Mouse (Mus musculus) gastrocnemius, postnatal 4 days (tissue): ENCODE data around the gene Fam120a. TPM values are rescaled to one million over a fixed set of nuclear protein-coding genes. Genes with fewer than 3 reads are reported as not detected.
A peak's percentile ranks its signal among the peaks of the same experiment; 100 is the strongest.

Experiments
- DNase-seq, 2 experiments: peaks; one replicate each; pipeline ENCODE4 v3.0.0; 2021 to 2022; ENCODE audit warnings: low spot score in 2 of 2, mixed read lengths in 2 of 2
- total RNA-seq, 2 experiments: library from RNA; stranded (reverse); gene quantifications; 2 replicates each; pipeline ENCODE4 v1.2.3; 2021

The Fam120a gene
- total RNA-seq, 2 experiments from 2014 or later: 132 to 135 TPM

GRCm38 (mm10) chr13:48966851-48967821, 681 bp downstream of the Fam120a start:
- peak; percentile 35 to 54 for DNase-seq

- peak; percentile 54 to 80 for DNase-seq
Measured at GRCm38 (mm10) chr13:48965559-48966525, 2.0 kb downstream of the Fam120a start.

- no peak for DNase-seq
Measured at GRCm38 (mm10) chr13:48964850-48965249, 3.0 kb downstream of the Fam120a start.

GRCm38 (mm10) chr13:48963111-48963510, 4.7 kb downstream of the Fam120a start:
- DNase-seq: no peak

GRCm38 (mm10) chr13:48962519-48962918, 5.3 kb downstream of the Fam120a start:
- no peak for DNase-seq

- no peak for DNase-seq
Measured at GRCm38 (mm10) chr13:48958608-48959007, 9.2 kb downstream of the Fam120a start.

- DNase-seq: no peak
Measured at GRCm38 (mm10) chr13:48954825-48955224, 13.0 kb downstream of the Fam120a start.

- no peak for DNase-seq
Measured at GRCm38 (mm10) chr13:48950600-48951241, 17.1 kb downstream of the Fam120a start.

GRCm38 (mm10) chr13:48948951-48949350, 18.9 kb downstream of the Fam120a start:
- no peak for DNase-seq

GRCm38 (mm10) chr13:48944571-48944970, 23.2 kb downstream of the Fam120a start:
- no peak for DNase-seq

GRCm38 (mm10) chr13:48942471-48942870, 25.3 kb downstream of the Fam120a start:
- DNase-seq: no peak

- DNase-seq: no peak
Measured at GRCm38 (mm10) chr13:48941773-48942172, 26.0 kb downstream of the Fam120a start.

GRCm38 (mm10) chr13:48934597-48934996, 33.2 kb downstream of the Fam120a start:
- no peak for DNase-seq

- no peak for DNase-seq
Measured at GRCm38 (mm10) chr13:48932692-48933091, 35.1 kb downstream of the Fam120a start.

- DNase-seq: no peak
Measured at GRCm38 (mm10) chr13:48931687-48932086, 36.1 kb downstream of the Fam120a start.

- no peak for DNase-seq
Measured at GRCm38 (mm10) chr13:48931232-48931631, 36.6 kb downstream of the Fam120a start.

- DNase-seq: no peak
Measured at GRCm38 (mm10) chr13:48929535-48930110, 38.2 kb downstream of the Fam120a start.

- DNase-seq: no peak
Measured at GRCm38 (mm10) chr13:48927609-48928008, 40.2 kb downstream of the Fam120a start.

- no peak for DNase-seq
Measured at GRCm38 (mm10) chr13:48922712-48923111, 45.1 kb downstream of the Fam120a start.

- DNase-seq: no peak
Measured at GRCm38 (mm10) chr13:48921256-48921655, 46.6 kb downstream of the Fam120a start.
